Mouse (Mus musculus): ENCODE measurements at regions not wholly inside any gene's neighbourhood (a gene's known extent, or its start where the extent isn't known, plus 50 kb on each side); places are given as distances from the start of the nearest gene placed in this dataset.

DNA sequence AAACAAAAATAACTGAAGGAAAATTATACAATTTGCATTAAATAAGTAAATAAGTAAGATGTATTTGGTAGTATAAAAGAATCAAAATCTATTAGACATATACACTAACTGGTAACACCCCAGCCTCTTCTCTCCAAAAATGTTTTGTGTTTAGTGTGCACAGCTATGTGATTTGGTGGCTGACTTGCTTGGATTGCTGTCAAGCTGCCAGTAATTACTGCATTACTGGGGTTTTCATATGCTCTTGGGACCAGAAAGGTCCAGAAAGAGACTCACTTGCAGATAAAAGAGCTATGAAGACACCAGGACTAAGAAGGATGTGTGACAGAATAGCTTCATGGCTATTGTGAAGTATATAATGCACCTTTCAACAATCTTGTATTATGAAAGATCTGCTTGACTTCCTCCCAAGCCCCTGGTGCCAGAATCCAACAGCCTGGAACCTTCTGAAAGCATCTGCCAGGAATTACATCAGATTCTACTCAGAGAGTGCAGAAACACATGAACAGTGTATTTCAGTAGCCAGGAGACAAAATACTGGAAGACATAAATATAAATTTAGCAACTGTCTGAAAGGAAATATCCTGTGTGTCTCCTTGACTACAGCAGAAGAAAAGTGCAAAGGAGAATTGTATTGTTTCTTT, 5132.6 kb downstream of the 9330182O14Rik start:
- no peak for DNase-seq

GRCm38 (mm10) chr15:45273677-45274076, 5139.5 kb downstream of the 9330182O14Rik start:
- peak; percentile 1 for DNase-seq

DNA sequence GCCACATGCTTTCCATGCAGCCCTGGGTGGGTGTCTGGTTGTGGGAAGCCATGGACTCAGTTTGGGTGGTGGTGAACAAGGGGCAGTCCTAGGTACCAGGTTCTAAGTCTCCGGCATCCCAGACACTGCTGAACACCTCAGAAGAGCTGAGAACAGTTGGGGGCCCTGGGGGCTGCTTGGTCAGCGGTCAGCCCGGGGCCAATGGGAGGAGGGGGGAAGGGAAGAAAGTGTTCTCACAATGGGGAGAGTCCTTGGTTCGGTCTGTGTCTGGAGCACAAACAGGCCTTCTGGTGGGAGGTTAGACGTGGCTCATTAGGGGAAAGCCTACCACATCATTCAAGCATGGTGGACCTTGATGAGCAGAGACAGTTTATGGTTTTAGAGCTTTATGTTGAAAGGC, 5187.5 kb downstream of the 9330182O14Rik start:
- DNase-seq = no peak

GRCm38 (mm10) chr15:45350496-45350895, 5216.3 kb downstream of the 9330182O14Rik start:
- no peak for DNase-seq
